9 mouse cellular contexts compared by ENCODE assay signal in the genomic region with DNA sequence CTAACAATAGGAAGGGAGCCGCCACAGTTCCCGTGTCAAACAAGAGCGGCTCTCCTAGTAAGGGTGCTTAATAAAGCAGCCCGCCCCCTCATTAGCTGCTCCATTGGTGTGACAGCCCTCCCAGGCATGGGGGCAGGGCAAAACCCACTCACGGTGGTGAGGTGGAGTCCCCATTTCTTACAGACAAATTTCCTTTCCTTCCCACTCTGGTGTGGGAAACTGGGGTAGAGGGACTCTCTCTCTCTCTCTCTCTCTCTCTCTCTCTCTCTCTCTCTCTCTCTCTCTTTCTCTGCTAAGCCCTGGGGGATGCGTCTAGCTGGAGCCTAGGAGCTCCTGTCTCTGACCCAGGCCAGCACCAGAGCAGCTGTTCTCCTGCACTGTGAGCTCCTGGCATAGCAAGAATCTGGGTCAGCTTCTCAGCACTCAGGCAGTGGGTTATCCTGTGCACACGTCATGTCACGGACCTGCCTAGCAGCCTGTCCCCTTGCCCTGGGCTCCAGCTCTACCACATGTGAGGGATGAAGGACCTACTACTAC.
A peak's percentile ranks its signal among the peaks of the same experiment; 100 is the strongest.
DNase-seq lines count a peak whose midpoint lies in the region; ATAC-seq lines count a peak whose summit lies in the region.
"Had no signal": no experiment of that assay in that cellular context is flagged by ENCODE, and none has a peak within 500 bp of the region (broad histone marks: within the 10 kb centered on the region; RNA-seq: fewer than 3 reads in every experiment).

No protein-coding gene starts in this region.

- peaks cover 17% of the 10 kb centered on the region for H3K4me1 ChIP-seq in intestine, embryonic 16.5 days (ENCODE audit: control insufficient read depth, insufficient read depth, low read length)

- H3K27ac ChIP-seq in intestine, embryonic 16.5 days (ENCODE audit: low read length), result peak overlapping the region; percentile 67

- 0 out of 2 replicates have a peak, but pooled peaks have one; percentile 47 for ATAC-seq in cerebellum, adult (ENCODE audit: insufficient number of reproducible peaks, low FRiP score, low TSS enrichment)
- peak; percentile 23 for ATAC-seq in intestine, embryonic 16.5 days

- no peak for DNase-seq in cerebellum, postnatal 36 days
- peak; percentile 40 to 41 for DNase-seq in kidney, postnatal 4 days
- no peak for DNase-seq in kidney, postnatal 14 days
- DNase-seq in retina, postnatal 7 days (ENCODE audit: low read depth, low spot score), result peak; percentile 59
- DNase-seq in gastrocnemius, postnatal 25 days, result no peak
- no peak for DNase-seq in embryo, embryonic 10 days (ENCODE audit: low spot score)
- DNase-seq: liver had no signal

- H3K9me3 ChIP-seq in intestine, embryonic 16.5 days (ENCODE audit: control insufficient read depth, low read length), result no peaks in the 10 kb centered on the region

- H3K4me2 ChIP-seq in intestine, embryonic 16.5 days (ENCODE audit: low read depth, low read length), result no peak overlapping the region

- no peak overlapping the region for H3K9ac ChIP-seq in intestine, embryonic 16.5 days (ENCODE audit: low read depth, low read length)

- H3K36me3 ChIP-seq in intestine, embryonic 16.5 days (ENCODE audit: control insufficient read depth, insufficient read depth, low read length), result no peaks in the 10 kb centered on the region

- WGBS in intestine, embryonic 16.5 days, result 47% methylated on average over 8 of the region's 8 CpGs

- no peaks in the 10 kb centered on the region for H3K27me3 ChIP-seq in intestine, embryonic 16.5 days (replicated peaks; ENCODE audit: control insufficient read depth, insufficient read depth, low read length)

- H3K4me3 ChIP-seq in intestine, embryonic 16.5 days (ENCODE audit: low read length), result no peak overlapping the region

Comparison
In these comparisons a context has a peak if more than half of its experiments do, and no peak if none do; other contexts are left out.
1. DNase-seq: peak in kidney, postnatal 4 days (2 of 2) and retina, postnatal 7 days (single experiment); none in cerebellum, postnatal 36 days (0 of 2), kidney, postnatal 14 days (single experiment), gastrocnemius, postnatal 25 days (single experiment) and embryo, embryonic 10 days (single experiment).